Mouse (Mus musculus) embryonic facial prominence, embryonic 14.5 days (tissue): ENCODE measurements around the gene Erbin. TPM values are rescaled to one million over a fixed set of nuclear protein-coding genes. Genes with fewer than 3 reads are reported as not detected.

ENCODE experiments used
- ATAC-seq: fragments of 200-750 bp; cut with Nextera tagmentation; 2 replicates; pipeline ENCODE4 v1.8.0; 2017; ENCODE audit warnings: low read depth, moderate number of reproducible peaks, moderate TSS enrichment
- DNase-seq: peaks from one replicate; pipeline ENCODE4 v3.0.0-alpha.2; 2015; ENCODE audit warnings: low spot score
- H3K27ac ChIP-seq: fragments of 300-500 bp; sonication (generic); replicated peaks from 2 replicates; pipeline ENCODE4 v1.5.1; 2014; ENCODE audit warnings: low read depth, mild to moderate bottlenecking, low read length, moderate library complexity
- H3K27me3 ChIP-seq: fragments of 300-500 bp; sonication (generic); replicated peaks from 2 replicates; pipeline ENCODE4 v1.6.1; 2014; ENCODE audit warnings: low read length; ENCODE audit not compliant: control insufficient read depth, insufficient read depth
- H3K36me3 ChIP-seq: fragments of 300-500 bp; sonication (generic); 2 replicates; pipeline ENCODE4 v1.6.1; 2014; ENCODE audit warnings: low read length, mixed read lengths; ENCODE audit not compliant: control insufficient read depth, insufficient read depth
- H3K4me1 ChIP-seq: fragments of 300-500 bp; sonication (generic); 2 replicates; pipeline ENCODE4 v1.6.1; 2014; ENCODE audit warnings: antibody characterized with exemption, low read length; ENCODE audit not compliant: control insufficient read depth, insufficient read depth
- H3K4me2 ChIP-seq: fragments of 300-500 bp; sonication (generic); 2 replicates; pipeline ENCODE4 v1.6.1; 2014; ENCODE audit warnings: low read depth, mild to moderate bottlenecking, low read length, moderate library complexity, mixed read lengths
- H3K4me3 ChIP-seq: fragments of 300-500 bp; sonication (generic); 2 replicates; pipeline ENCODE4 v1.5.1; 2014; ENCODE audit warnings: low read depth, mild to moderate bottlenecking, low read length
- H3K9ac ChIP-seq: fragments of 300-500 bp; sonication (generic); 2 replicates; pipeline ENCODE4 v1.6.1; 2014; ENCODE audit warnings: low read depth, mild to moderate bottlenecking, low read length, moderate library complexity, mixed read lengths
- H3K9me3 ChIP-seq: fragments of 300-500 bp; sonication (generic); 2 replicates; pipeline ENCODE4 v1.6.1; 2016; ENCODE audit warnings: low read length; ENCODE audit not compliant: control insufficient read depth
- WGBS: fragments of 180-500 bp; shearing (Covaris S2); extraction: QIAGEN DNeasy Blood & Tissue Kit; methylation state at CpG from one replicate; pipeline ENCODE4 v1.1.7; 2014; 5-methylcytosine and 5-hydroxymethylcytosine counted together
- polyA plus RNA-seq: library from polyadenylated mRNA; unstranded; fragments of >200 nt; fragmentation: Nextera tagmentation; extraction: Ambion mirVana; gene quantifications from 2 replicates; pipeline ENCODE4 v1.2.1, GENCODE M21; 2014

Gene Erbin
- polyA plus RNA-seq, 1 experiment from 2014 or later = 33.9 TPM

- 24% methylated on average over 8 of the region's 8 CpGs for WGBS
- ATAC-seq = peak; percentile 28; the same call in 1 of the 2 replicates
Measured at GRCm38 (mm10) chr13:103957175-103957940, 37.0 kb upstream of the Erbin start.

GRCm38 (mm10) chr13:103955652-103956051 is 35.3 kb upstream of the Erbin start:
- no peak overlapping the region for H3K4me2 ChIP-seq
- H3K27ac ChIP-seq = no peak overlapping the region
- no peak overlapping the region for H3K9ac ChIP-seq
- H3K9me3 ChIP-seq = no peaks in the 10 kb centered on the region
- H3K4me3 ChIP-seq = no peak overlapping the region
- ATAC-seq (no peak), DNase-seq (no peak)
- no peaks in the 10 kb centered on the region for H3K27me3 ChIP-seq
- 43% methylated on average over 2 of the region's 2 CpGs for WGBS
- H3K4me1 ChIP-seq = peaks cover 10% of the 10 kb centered on the region
- H3K36me3 ChIP-seq = no peaks in the 10 kb centered on the region

More at GRCm38 (mm10) chr13:103957175-103957940, 37.0 kb upstream of the Erbin start:
- no peaks in the 10 kb centered on the region for H3K36me3 ChIP-seq
- no peak overlapping the region for H3K9ac ChIP-seq
- peak; percentile 54 for DNase-seq
- H3K9me3 ChIP-seq = no peaks in the 10 kb centered on the region
- H3K27ac ChIP-seq = no peak overlapping the region
- peaks cover 10% of the 10 kb centered on the region for H3K4me1 ChIP-seq
- H3K4me3 ChIP-seq = no peak overlapping the region
- H3K4me2 ChIP-seq = no peak overlapping the region
- H3K27me3 ChIP-seq = no peaks in the 10 kb centered on the region

DNA sequence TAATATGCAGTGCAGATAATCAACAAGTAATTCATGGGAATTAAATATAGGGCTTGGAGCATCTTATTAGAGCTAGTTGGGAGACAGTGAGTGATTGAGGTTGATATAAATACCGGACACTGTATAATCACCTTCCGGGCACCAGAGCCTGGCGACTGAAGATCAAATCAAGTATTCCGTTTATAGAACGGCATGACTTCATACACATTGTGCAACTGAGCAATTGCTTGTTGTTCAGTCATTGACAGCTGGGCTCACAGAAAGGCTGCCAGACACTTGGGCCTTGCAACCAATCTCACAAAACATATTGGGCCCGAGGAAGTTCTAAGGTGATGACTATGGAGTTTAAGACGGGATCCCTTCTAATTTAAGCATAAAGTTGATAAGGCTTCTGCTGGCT is 31.1 kb upstream of the Erbin start:
- ATAC-seq = no peak
- 85% methylated on average over 7 of the region's 7 CpGs for WGBS

GRCm38 (mm10) chr13:103940796-103941195 is 20.5 kb upstream of the Erbin start:
- WGBS = 73% methylated on average over 2 of the region's 2 CpGs
- Histone ChIP-seq H3K4me2 (no peak overlapping the region), H3K9me3 (no peaks in the 10 kb centered on the region)

More for the DNA sequence above, 31.1 kb upstream of the Erbin start:
- Histone ChIP-seq H3K9me3 (no peaks in the 10 kb centered on the region), H3K4me3 (no peak overlapping the region), H3K4me1 (no peaks in the 10 kb centered on the region), H3K27me3 (no peaks in the 10 kb centered on the region), H3K36me3 (no peaks in the 10 kb centered on the region), H3K9ac (no peak overlapping the region), H3K4me2 (no peak overlapping the region), H3K27ac (no peak overlapping the region)
- DNase-seq = no peak

DNA sequence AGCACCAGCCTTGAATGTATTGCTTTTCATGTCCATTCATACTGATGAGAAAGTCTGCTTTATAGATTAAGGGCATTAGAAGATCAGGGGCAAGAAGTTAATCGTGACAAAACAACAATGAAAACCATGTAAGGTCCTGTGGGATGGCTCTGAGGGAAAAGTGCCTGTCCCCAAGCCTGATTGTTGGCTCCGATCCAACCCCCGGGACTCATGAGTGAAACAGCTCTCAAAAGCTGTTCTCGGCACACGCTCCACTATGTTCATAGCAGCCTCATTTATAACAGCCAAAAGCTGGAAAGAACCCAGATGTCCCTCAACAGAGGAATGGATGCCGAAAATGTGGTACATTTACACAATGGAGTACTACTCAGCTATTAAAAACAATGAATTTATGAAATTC is 4.3 kb upstream of the Erbin start:
- Histone ChIP-seq H3K27ac (no peak overlapping the region), H3K27me3 (no peaks in the 10 kb centered on the region), H3K4me3 (no peak overlapping the region), H3K9ac (no peak overlapping the region), H3K9me3 (0 out of 2 replicates have a peak, but pooled peaks cover 2% of the 10 kb centered on the region), H3K4me1 (peaks cover 9% of the 10 kb centered on the region), H3K4me2 (no peak overlapping the region), H3K36me3 (no peaks in the 10 kb centered on the region)
- DNase-seq = no peak
- no peak for ATAC-seq
- WGBS = 71% methylated on average over 6 of the region's 6 CpGs

More at GRCm38 (mm10) chr13:103940796-103941195, 20.5 kb upstream of the Erbin start:
- ATAC-seq (no peak), DNase-seq (no peak)
- H3K4me3 ChIP-seq = no peak overlapping the region
- H3K4me1 ChIP-seq = no peaks in the 10 kb centered on the region
- H3K27ac ChIP-seq = no peak overlapping the region
- no peaks in the 10 kb centered on the region for H3K36me3 ChIP-seq
- H3K9ac ChIP-seq = no peak overlapping the region
- no peaks in the 10 kb centered on the region for H3K27me3 ChIP-seq

DNA sequence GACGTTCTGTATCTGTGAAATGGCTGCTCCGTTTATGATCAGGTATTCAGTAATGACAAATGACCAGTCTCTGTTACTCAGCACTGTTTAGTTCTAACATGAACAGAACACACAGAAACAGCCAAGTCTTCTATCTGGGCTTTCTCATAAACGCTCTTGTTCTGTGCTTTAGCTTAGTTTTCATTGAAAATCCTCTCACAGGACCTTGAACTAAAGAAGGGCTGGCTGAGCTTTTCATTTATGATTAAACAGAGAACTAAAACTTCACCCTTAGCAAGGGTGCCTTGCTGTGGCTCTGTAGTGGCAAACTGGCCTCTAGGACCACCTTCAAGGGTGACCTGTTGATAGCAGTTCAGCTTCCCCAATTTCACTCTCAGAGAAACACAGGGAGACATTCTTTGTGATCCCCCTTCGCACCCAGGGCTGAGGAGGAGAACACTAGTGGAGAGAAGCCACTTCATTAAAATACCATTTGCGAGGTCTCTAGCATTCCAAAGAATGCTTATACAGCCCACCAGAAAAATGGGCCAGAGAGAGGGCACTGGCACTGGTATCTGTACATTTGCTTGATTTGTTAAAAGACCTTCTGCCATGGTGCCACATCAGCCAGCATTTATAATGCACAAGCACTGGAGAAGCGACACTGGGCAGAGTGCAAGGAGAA is 3.2 kb upstream of the Erbin start:
- no peak overlapping the region for H3K9ac ChIP-seq
- H3K27ac ChIP-seq = no peak overlapping the region
- no peaks in the 10 kb centered on the region for H3K27me3 ChIP-seq
- ATAC-seq (no peak), DNase-seq (no peak)
- no peaks in the 10 kb centered on the region for H3K9me3 ChIP-seq
- no peak overlapping the region for H3K4me3 ChIP-seq
- H3K4me1 ChIP-seq = peaks cover 9% of the 10 kb centered on the region
- H3K36me3 ChIP-seq = no peaks in the 10 kb centered on the region
- WGBS = 70% methylated on average over 6 of the region's 6 CpGs
- no peak overlapping the region for H3K4me2 ChIP-seq

GRCm38 (mm10) chr13:103921831-103922380 is 1.6 kb upstream of the Erbin start:
- 10% methylated on average over 11 of the region's 11 CpGs for WGBS
- H3K36me3 ChIP-seq = no peaks in the 10 kb centered on the region
- DNase-seq = peak; percentile 78
- H3K27ac ChIP-seq = peak overlapping the region; percentile 100
- no peaks in the 10 kb centered on the region for H3K27me3 ChIP-seq
- peak; percentile 6; the same call in 1 of the 2 replicates for ATAC-seq
- no peaks in the 10 kb centered on the region for H3K9me3 ChIP-seq
- peak overlapping the region; percentile 100 for H3K9ac ChIP-seq
- H3K4me2 ChIP-seq = peak overlapping the region; percentile 60
- H3K4me3 ChIP-seq = peak overlapping the region; percentile 99
- H3K4me1 ChIP-seq = peaks cover 16% of the 10 kb centered on the region

DNA sequence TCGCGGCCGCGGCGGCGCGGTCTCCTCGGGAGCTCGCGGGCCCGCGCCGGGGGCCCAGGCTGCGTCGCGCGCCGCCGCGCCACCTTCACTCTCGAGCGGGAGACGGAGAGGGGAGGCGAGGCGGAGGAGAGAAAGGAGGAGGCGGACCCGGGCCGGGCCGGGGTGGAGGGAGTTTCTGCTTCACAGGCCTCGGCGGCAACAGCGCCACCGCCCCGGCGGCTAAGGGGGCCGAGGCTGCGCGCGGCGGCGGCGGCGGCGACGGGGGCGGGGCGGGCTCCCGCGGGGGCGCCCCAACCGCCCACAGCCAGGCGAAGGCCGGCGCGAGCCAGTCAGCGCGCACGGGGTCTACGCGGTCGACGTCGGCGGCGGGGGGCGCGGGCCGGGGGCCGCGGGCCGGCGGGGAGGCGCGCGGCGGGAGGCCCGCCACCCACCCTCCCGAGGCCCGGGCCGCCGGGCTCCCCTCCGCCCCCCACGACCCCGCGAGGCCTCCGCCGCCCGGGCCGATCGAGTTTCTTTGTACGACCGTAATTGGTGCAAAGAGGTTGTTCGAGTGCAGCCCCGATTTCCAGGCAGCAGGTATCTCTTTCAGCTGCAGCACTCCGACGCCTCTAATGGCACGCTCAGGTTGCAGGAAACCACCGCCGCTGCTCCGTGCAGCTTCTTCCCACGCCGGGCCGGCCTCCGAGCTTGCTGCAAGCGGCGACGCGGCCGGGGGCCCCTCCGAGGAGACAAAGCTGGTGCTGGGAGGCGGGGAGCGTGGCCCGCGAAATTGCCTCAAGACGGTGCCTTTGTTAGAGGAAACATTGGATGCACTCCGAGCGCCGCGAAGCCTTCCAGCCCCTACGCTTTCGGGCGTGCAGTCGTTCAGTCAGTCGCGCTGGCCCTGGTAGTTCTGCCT is 868 bp upstream of the Erbin start:
- DNase-seq (peak; percentile 94), ATAC-seq (peak; percentile 91)
- Histone ChIP-seq H3K27ac (peak overlapping the region; percentile 100), H3K9me3 (no peaks in the 10 kb centered on the region), H3K4me2 (peak overlapping the region; percentile 60), H3K4me1 (peaks cover 18% of the 10 kb centered on the region), H3K27me3 (no peaks in the 10 kb centered on the region), H3K36me3 (no peaks in the 10 kb centered on the region), H3K9ac (peak overlapping the region; percentile 100), H3K4me3 (peak overlapping the region; percentile 99)
- under 1% methylated on average over 38 of the region's 125 CpGs for WGBS
